Mouse (Mus musculus) C2C12 (cell line): ENCODE data around the gene Arap1.

Experiments
- CEBPB ChIP-seq: IDR thresholded peaks from one replicate; pipeline ENCODE4 v1.6.1; 2011; ENCODE audit warnings: low read depth, mild to moderate bottlenecking, control low read depth, moderate library complexity
- CTCF ChIP-seq: IDR thresholded peaks from one replicate; pipeline ENCODE4 v1.5.1; 2011; ENCODE audit not compliant: control insufficient read depth, insufficient read depth, insufficient read length
- FOSL1 ChIP-seq: IDR thresholded peaks from one replicate; pipeline ENCODE4 v1.8.0; 2011; ENCODE audit warnings: mild to moderate bottlenecking, low read length; ENCODE audit not compliant: poor library complexity, insufficient read depth, severe bottlenecking
- MAX ChIP-seq: IDR thresholded peaks from one replicate; pipeline ENCODE4 v1.6.1; 2011; ENCODE audit warnings: mild to moderate bottlenecking, control low read depth
- MYOD1 ChIP-seq: IDR thresholded peaks from one replicate; pipeline ENCODE4 v1.6.1; 2011; ENCODE audit warnings: low read depth; ENCODE audit not compliant: control insufficient read depth, insufficient read length
- MYOG ChIP-seq: IDR thresholded peaks from one replicate; pipeline ENCODE4 v1.6.1; 2011; ENCODE audit not compliant: control insufficient read depth, insufficient read length; ENCODE audit errors: extremely low read depth
- USF1 ChIP-seq: IDR thresholded peaks from one replicate; pipeline ENCODE4 v1.6.1; 2011; ENCODE audit warnings: low read depth, mild to moderate bottlenecking, control low read depth, moderate library complexity

DNA sequence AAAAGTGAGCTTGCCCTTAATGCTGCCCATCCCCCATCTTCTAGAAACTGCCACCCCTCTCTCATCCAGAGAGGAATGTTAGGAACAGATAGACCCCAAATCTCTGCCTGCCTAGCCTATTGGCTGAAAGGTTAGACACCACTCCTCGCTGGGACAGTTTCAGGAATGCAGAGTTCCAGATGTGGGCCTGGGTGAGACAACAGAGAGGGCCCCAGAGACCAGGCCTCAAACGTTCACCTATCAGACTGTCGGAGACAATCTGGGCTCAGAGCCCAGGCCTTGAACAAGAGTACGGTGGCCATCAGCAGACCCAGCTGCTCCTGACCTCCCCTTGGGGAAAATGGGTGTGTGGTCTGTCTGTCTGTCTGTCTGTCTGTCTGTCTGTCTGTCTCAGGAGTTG, 45.1 kb downstream of the Arap1 start:
- TF ChIP-seq MYOD1 (no peak), CTCF (no peak), MYOG (no peak), USF1 (no peak), MAX (no peak), CEBPB (no peak), FOSL1 (no peak)
